Mouse (Mus musculus): ENCODE measurements around the gene 2010106E10Rik. TPM values are rescaled to one million over a fixed set of nuclear protein-coding genes. Genes with fewer than 3 reads are reported as not detected.

The 2010106E10Rik gene
- polyA plus RNA-seq (2016; fragmentation: Nextera tagmentation; extraction: Ambion mirVana), result not detected in 2 replicates

DNA sequence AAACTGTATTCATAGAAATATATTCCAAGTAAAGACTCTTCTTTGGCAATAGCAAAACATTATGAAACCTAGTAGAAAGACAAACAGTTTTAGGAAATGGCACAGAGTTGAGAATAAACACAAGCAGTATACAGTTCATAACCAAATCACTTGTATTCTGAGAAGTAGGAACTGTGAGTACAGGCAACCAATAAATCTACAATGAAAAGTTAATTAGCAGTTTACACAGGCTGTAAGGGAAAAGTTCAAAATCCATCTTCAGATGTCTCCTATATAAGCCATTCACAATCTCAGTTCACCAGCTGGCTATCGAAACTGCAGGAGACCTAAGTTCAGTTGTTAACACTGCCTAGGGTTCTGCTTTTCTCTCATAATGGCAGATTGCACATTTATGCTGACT is at the start of gene 2010106E10Rik:
TSS of gene 2010106E10Rik (plus strand) at position 301 of the 400 bp plus-strand sequence.
- Histone ChIP-seq H3K36me3 (no peaks in the 10 kb centered on the region), H3K9me3 (replicated peaks) (no peaks in the 10 kb centered on the region), H3K27ac (replicated peaks) (no peak within 1 kb of the TSS), H3K4me3 (no peak within 1 kb of the TSS), H3K27me3 (ENCODE audit: low read depth, poor library complexity, severe bottlenecking) (no peaks in the 10 kb centered on the region), H3K4me1 (no peaks in the 10 kb centered on the region)
- WGBS, result 83% methylated on average over 1 of the region's 1 CpGs
- DNase-seq (ENCODE audit: low spot score), result no peak

- no peak overlapping the region for H3K4me3 ChIP-seq
- H3K27me3 ChIP-seq (ENCODE audit: low read depth, poor library complexity, severe bottlenecking), result no peaks in the 10 kb centered on the region
- H3K27ac ChIP-seq (replicated peaks), result no peak overlapping the region
- WGBS, result 84% methylated on average over 2 of the region's 2 CpGs
- no peaks in the 10 kb centered on the region for H3K4me1 ChIP-seq
- H3K9me3 ChIP-seq (replicated peaks), result no peaks in the 10 kb centered on the region
- no peaks in the 10 kb centered on the region for H3K36me3 ChIP-seq
- no peak for DNase-seq (ENCODE audit: low spot score)
Observed at GRCm38 (mm10) chrX:112505651-112506050, 10.6 kb downstream of the 2010106E10Rik start.

DNA sequence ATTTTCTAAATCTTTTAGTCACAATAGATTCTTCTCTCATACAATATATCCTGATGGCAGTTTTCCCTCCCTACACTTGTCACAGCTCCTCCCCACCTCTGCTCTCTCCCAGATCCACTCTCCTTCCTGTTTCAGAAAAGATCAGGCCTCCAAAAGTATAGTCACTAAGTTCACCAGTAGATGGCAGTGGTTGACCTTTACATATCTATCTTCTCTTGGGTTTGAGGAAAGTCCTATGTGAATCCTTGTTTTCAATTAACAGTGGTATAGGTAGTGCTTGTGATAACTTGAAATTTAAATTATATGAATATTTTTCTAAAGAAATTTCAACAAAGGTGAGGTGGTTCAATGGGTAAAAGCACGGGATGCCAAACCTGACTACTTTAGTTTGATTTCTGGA is 29.7 kb downstream of the 2010106E10Rik start:
- no peak overlapping the region for H3K4me3 ChIP-seq
- 89% methylated on average over 1 of the region's 1 CpGs for WGBS
- DNase-seq (ENCODE audit: low spot score), result no peak
- no peaks in the 10 kb centered on the region for H3K27me3 ChIP-seq (ENCODE audit: low read depth, poor library complexity, severe bottlenecking)
- no peaks in the 10 kb centered on the region for H3K9me3 ChIP-seq (replicated peaks)
- H3K27ac ChIP-seq (replicated peaks), result no peak overlapping the region
- H3K36me3 ChIP-seq, result no peaks in the 10 kb centered on the region
- H3K4me1 ChIP-seq, result no peaks in the 10 kb centered on the region

GRCm38 (mm10) chrX:112543115-112543514 is 48.0 kb downstream of the 2010106E10Rik start:
- Histone ChIP-seq H3K27ac (replicated peaks) (no peak overlapping the region), H3K9me3 (replicated peaks) (no peaks in the 10 kb centered on the region), H3K36me3 (no peaks in the 10 kb centered on the region), H3K27me3 (ENCODE audit: low read depth, poor library complexity, severe bottlenecking) (no peaks in the 10 kb centered on the region), H3K4me3 (no peak overlapping the region), H3K4me1 (no peaks in the 10 kb centered on the region)
- WGBS, result 46% methylated on average over 1 of the region's 1 CpGs
- no peak for DNase-seq (ENCODE audit: low spot score)

DNA sequence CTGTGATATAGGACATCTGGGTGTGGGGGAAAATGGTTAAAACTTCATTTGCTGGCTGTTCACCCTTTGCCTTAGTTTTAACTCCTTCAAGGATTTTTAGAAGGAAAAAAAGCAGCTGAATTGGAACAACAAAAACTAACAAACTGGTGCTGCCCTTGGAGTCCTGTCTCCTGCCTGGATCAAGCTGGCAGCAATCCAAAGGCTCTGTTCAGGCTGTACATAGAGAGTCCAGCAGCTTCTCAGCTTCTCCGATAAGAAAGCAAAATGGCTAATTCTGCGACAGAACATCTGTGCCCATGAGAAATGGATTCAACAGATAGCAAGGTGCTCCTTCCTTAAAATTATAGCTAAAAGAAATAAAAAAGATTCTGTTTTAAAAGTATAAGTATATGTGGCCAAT is 72.6 kb downstream of the 2010106E10Rik start:
- H3K27me3 ChIP-seq (ENCODE audit: low read depth, poor library complexity, severe bottlenecking), result no peaks in the 10 kb centered on the region
- no peaks in the 10 kb centered on the region for H3K36me3 ChIP-seq
- H3K27ac ChIP-seq (replicated peaks), result no peak overlapping the region
- no peaks in the 10 kb centered on the region for H3K4me1 ChIP-seq
- no peak overlapping the region for H3K4me3 ChIP-seq
- no peak for DNase-seq (ENCODE audit: low spot score)
- no peaks in the 10 kb centered on the region for H3K9me3 ChIP-seq (replicated peaks)
- 95% methylated on average over 2 of the region's 2 CpGs for WGBS

- Histone ChIP-seq H3K36me3 (no peaks in the 10 kb centered on the region), H3K27ac (replicated peaks) (peak within 1 kb of the TSS; percentile 90), H3K9me3 (replicated peaks) (peaks cover 9% of the 10 kb centered on the region), H3K27me3 (ENCODE audit: low read depth, poor library complexity, severe bottlenecking) (no peaks in the 10 kb centered on the region), H3K4me1 (no peaks in the 10 kb centered on the region), H3K4me3 (peak within 1 kb of the TSS; percentile 69)
- DNase-seq (ENCODE audit: low spot score), result peak; percentile 84
- WGBS, result 20% methylated on average over 75 of the region's 79 CpGs
Observed at GRCm38 (mm10) chrX:112600511-112601305, 105.6 kb downstream of the 2010106E10Rik start, which contains the start of gene Zfp711. Zfp711 (plus strand) TSS chrX:112600526.

- H3K27ac ChIP-seq (replicated peaks), result peak overlapping the region; percentile 90
- H3K4me1 ChIP-seq, result no peaks in the 10 kb centered on the region
- H3K36me3 ChIP-seq, result no peaks in the 10 kb centered on the region
- WGBS, result 27% methylated on average over 65 of the region's 81 CpGs
- peaks cover 9% of the 10 kb centered on the region for H3K9me3 ChIP-seq (replicated peaks)
- DNase-seq (ENCODE audit: low spot score), result peak; percentile 47
- no peaks in the 10 kb centered on the region for H3K27me3 ChIP-seq (ENCODE audit: low read depth, poor library complexity, severe bottlenecking)
- peak overlapping the region; percentile 69 for H3K4me3 ChIP-seq
Observed at GRCm38 (mm10) chrX:112601306-112602120, 106.4 kb downstream of the 2010106E10Rik start.

Other genes with a start within 250 kb of the 2010106E10Rik start
- gene Apool, start 183.9 kb upstream of the 2010106E10Rik start, polyA plus RNA-seq (2016; fragmentation: Nextera tagmentation; extraction: Ambion mirVana), result 73.8 TPM in 2 replicates
- gene Satl1, start 88.5 kb upstream of the 2010106E10Rik start, polyA plus RNA-seq (2016; fragmentation: Nextera tagmentation; extraction: Ambion mirVana), result not detected in 2 replicates
- gene Zfp711, start 105.3 kb downstream of the 2010106E10Rik start, polyA plus RNA-seq (2016; fragmentation: Nextera tagmentation; extraction: Ambion mirVana), result 15.1 and 18.9 TPM in 2 replicates
- gene Pof1b, start 203.4 kb downstream of the 2010106E10Rik start, polyA plus RNA-seq (2016; fragmentation: Nextera tagmentation; extraction: Ambion mirVana), result 0.04 and 0.05 TPM in 2 replicates

All from midbrain, embryonic 10.5 days (tissue).